ENCODE assay signal across 8 mouse cellular contexts in genomic region chr7:125469937-125470336, GRCm38 (mm10). TPM values are rescaled to one million over a fixed set of nuclear protein-coding genes. Genes with fewer than 3 reads are reported as not detected.
A peak's percentile ranks its signal among the peaks of the same experiment; 100 is the strongest.
DNase-seq lines count a peak whose midpoint lies in the region; ATAC-seq and TF ChIP-seq lines count a peak whose summit lies in the region.

No protein-coding gene starts in this region.

- TF ChIP-seq POLR2A in MEL (IDR thresholded peaks at IDR 0.05; ENCODE audit: control insufficient read depth in 1 of 2, insufficient read depth in 1 of 2, low read depth in 1 of 2, low read length in 2 of 2, poor library complexity in 1 of 2): no peak
- no peak for TF ChIP-seq POLR2A in bone marrow macrophage, adult 2 months (IDR thresholded peaks at IDR 0.05; ENCODE audit: borderline replicate concordance, low read depth, low read length)

- H3K79me2 ChIP-seq in MEL (ENCODE audit: control insufficient read depth, insufficient read depth, low read length, poor library complexity): no peaks in the 10 kb centered on the region

- no peaks in the 10 kb centered on the region for H3K27me3 ChIP-seq in MEL (ENCODE audit: control insufficient read depth in 1 of 2, insufficient read depth in 2 of 2, low read length in 2 of 2)

- peak; percentile 66 for TF ChIP-seq RAD21 in MEL (IDR thresholded peaks at IDR 0.05; ENCODE audit: low read depth, low read length)

- no peak overlapping the region for H3K4me3 ChIP-seq in MEL (ENCODE audit: control insufficient read depth in 1 of 2, insufficient read depth in 1 of 2, low read depth in 2 of 2, low read length in 2 of 2)
- H3K4me3 ChIP-seq in bone marrow macrophage, adult 2 months (ENCODE audit: insufficient read depth, low read length): no peak overlapping the region

- no peaks in the 10 kb centered on the region for H3K9me3 ChIP-seq in MEL (replicated peaks; ENCODE audit: insufficient read depth, low read length)

- peak; percentile 91 to 95 (median 91) for TF ChIP-seq CTCF in MEL (IDR thresholded peaks at IDR 0.05 in 2 of 3, conservative IDR thresholded peaks at IDR 0.05 in 1 of 3; ENCODE audit: control insufficient read depth in 1 of 3, insufficient read depth in 1 of 3, low read depth in 2 of 3, low read length in 3 of 3, poor library complexity in 1 of 3, severe bottlenecking in 1 of 3)
- TF ChIP-seq CTCF in bone marrow macrophage, adult 2 months (IDR thresholded peaks at IDR 0.05; ENCODE audit: low read depth, low read length): peak; percentile 82

- ATAC-seq in erythroblast, adult 5-6 weeks (replicated peaks; ENCODE audit: low FRiP score, poor library complexity, severe bottlenecking): peak; percentile 61; the same call in 1 of the 2 replicates
- peak; percentile 53 to 55 for ATAC-seq in hematopoietic stem cell, adult 5-6 weeks (replicated peaks in 1 of 2; ENCODE audit: insufficient read depth in 1 of 2, low FRiP score in 2 of 2, low TSS enrichment in 1 of 2, low read depth in 1 of 2, poor library complexity in 2 of 2, severe bottlenecking in 2 of 2)
- peak; percentile 51 for ATAC-seq in megakaryocyte-erythroid progenitor cell, adult 5-6 weeks (replicated peaks; ENCODE audit: low FRiP score, low TSS enrichment, poor library complexity, severe bottlenecking)

- H3K4me1 ChIP-seq in MEL (ENCODE audit: control insufficient read depth in 1 of 2, insufficient read depth in 2 of 2, low read length in 2 of 2): peaks cover 0 to 18% of the 10 kb centered on the region in 2 experiments
- peaks cover 17% of the 10 kb centered on the region for H3K4me1 ChIP-seq in bone marrow macrophage, adult 2 months (ENCODE audit: control insufficient read depth, insufficient read depth, low read length)

- peaks cover 0 to 20% of the 10 kb centered on the region in 2 experiments; a peak in 2 of 4 replicates for H3K36me3 ChIP-seq in MEL (ENCODE audit: control insufficient read depth in 1 of 2, insufficient read depth in 2 of 2, low read length in 2 of 2)

- H3K9ac ChIP-seq in MEL (ENCODE audit: control insufficient read depth, low read depth, low read length, poor library complexity, severe bottlenecking): no peak overlapping the region

- DNase-seq in MEL (ENCODE audit: low read depth, low spot score): peak; percentile 79
- DNase-seq in layer of hippocampus, postnatal 14 days (ENCODE audit: low spot score in 2 of 2): peak; percentile 39 to 55
- DNase-seq in right cerebral cortex, postnatal 25 days: peak; percentile 65
- DNase-seq in yolk sac, embryonic 10.5 days (ENCODE audit: low spot score): peak; percentile 53

- no peak for TF ChIP-seq EP300 in MEL (IDR thresholded peaks at IDR 0.05; ENCODE audit: low read depth in 1 of 2, low read length in 2 of 2)

- no peak overlapping the region for H3K27ac ChIP-seq in MEL (ENCODE audit: control insufficient read depth, low read depth, low read length)
- no peak overlapping the region for H3K27ac ChIP-seq in bone marrow macrophage, adult 2 months (ENCODE audit: insufficient read depth, low read depth, low read length)

TF ChIP-seq in MEL, 35 proteins besides CTCF, POLR2A, EP300 and RAD21:
- TF ChIP-seq NELFE (IDR thresholded peaks at IDR 0.05; ENCODE audit: low read depth, low read length) (no peak), ZC3H11A (IDR thresholded peaks at IDR 0.05; ENCODE audit: low read depth, low read length) (peak; percentile 43; the same call in 1 of the 2 replicates), SMC3 (IDR thresholded peaks at IDR 0.05; ENCODE audit: low read depth, low read length) (peak; percentile 86)

RNA-seq across cellular contexts. Expression of gene Nsmce1, which starts 21.5 kb away (rescaled TPM):
- total RNA-seq in MEL (2012; rRNA removed): 58.1 and 59.7 TPM in 2 replicates
- 10 to 100 TPM in 1 of 2 experiments, not detected in 1; 59.2 TPM for polyA plus RNA-seq in MEL (2012; ENCODE audit: insufficient read depth in 1 of 2, insufficient read length in 2 of 2, low read depth in 1 of 2, low replicate concordance in 2 of 2, missing spikeins in 1 of 2)
- 31.9 and 34.1 TPM in 2 replicates for polyA plus RNA-seq in bone marrow macrophage, adult 2 months (2012; ENCODE audit: insufficient read depth, insufficient read length, missing spikeins)
- 21.7 and 24.0 TPM in 2 replicates for total RNA-seq in erythroblast, adult 5-6 weeks (2015; ENCODE audit: low replicate concordance)
- total RNA-seq in erythroblast, adult 5-6 weeks (2017; ENCODE audit: low replicate concordance): 12.8 and 18.6 TPM in 2 replicates
- 65.5 and 101 TPM in 2 replicates for total RNA-seq in hematopoietic stem cell, adult 5-6 weeks (2017)
- total RNA-seq in layer of hippocampus, postnatal 14 days (2021): 10 to 100 TPM; 16.7 to 17.8 TPM
- total RNA-seq in megakaryocyte-erythroid progenitor cell, adult 5-6 weeks (2014; fragmentation: Nextera tagmentation): 49.9 and 55.4 TPM in 2 replicates
- 58.3 and 68.4 TPM in 2 replicates for total RNA-seq in megakaryocyte-erythroid progenitor cell, adult 5-6 weeks (2017)

RNA-seq across cellular contexts. Expression of gene Kdm8, which starts 25.5 kb away (rescaled TPM):
- total RNA-seq in MEL (2012; rRNA removed): 10.3 and 14.7 TPM in 2 replicates
- polyA plus RNA-seq in MEL (2012; ENCODE audit: insufficient read depth in 1 of 2, insufficient read length in 2 of 2, low read depth in 1 of 2, low replicate concordance in 2 of 2, missing spikeins in 1 of 2): 10 to 100 TPM in 1 of 2 experiments, not detected in 1; 11.6 TPM
- polyA plus RNA-seq in bone marrow macrophage, adult 2 months (2012; ENCODE audit: insufficient read depth, insufficient read length, missing spikeins): 2.1 and 2.8 TPM in 2 replicates
- 6.7 TPM in 1 of 2 replicates, not detected in the other for total RNA-seq in erythroblast, adult 5-6 weeks (2015; ENCODE audit: low replicate concordance)
- 1.3 and 1.8 TPM in 2 replicates for total RNA-seq in erythroblast, adult 5-6 weeks (2017; ENCODE audit: low replicate concordance)
- total RNA-seq in hematopoietic stem cell, adult 5-6 weeks (2017): 6.8 and 7.0 TPM in 2 replicates
- total RNA-seq in layer of hippocampus, postnatal 14 days (2021): 1 to 10 TPM; 3.4 to 4.7 TPM
- total RNA-seq in megakaryocyte-erythroid progenitor cell, adult 5-6 weeks (2014; fragmentation: Nextera tagmentation): 5.0 and 5.4 TPM in 2 replicates
- 5.3 and 6.3 TPM in 2 replicates for total RNA-seq in megakaryocyte-erythroid progenitor cell, adult 5-6 weeks (2017)
